Comparison of ENCODE assay signal across 30 mouse cellular contexts in the genomic region with DNA sequence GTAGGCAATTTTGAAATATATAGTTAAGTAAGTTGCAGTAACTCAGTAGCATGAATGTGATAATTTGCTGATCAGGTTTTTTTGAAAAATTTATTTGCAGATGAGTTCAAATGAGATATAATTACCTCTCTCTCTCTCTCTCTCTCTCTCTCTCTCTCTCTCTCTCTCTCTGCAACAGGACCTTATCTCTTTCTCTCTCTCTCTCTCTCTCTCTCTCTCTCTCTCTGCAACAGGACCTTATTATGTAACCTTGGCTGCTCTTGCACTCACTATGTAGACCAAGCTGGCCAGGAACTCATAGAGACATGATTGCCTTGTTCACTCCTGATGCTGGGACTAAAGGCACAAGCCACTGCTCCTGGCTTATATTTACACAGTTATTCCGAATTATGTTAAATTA. TPM values are rescaled to one million over a fixed set of nuclear protein-coding genes. Genes with fewer than 3 reads are reported as not detected.
"Had no signal": no experiment of that assay in that cellular context is flagged by ENCODE, and none has a peak within 500 bp of the region (broad histone marks: within the 10 kb centered on the region; RNA-seq: fewer than 3 reads in every experiment).

No protein-coding gene starts in this region.

- H3K27ac ChIP-seq: embryonic facial prominence, embryonic 10.5 days; embryonic facial prominence, embryonic 12.5 days; embryonic facial prominence, embryonic 13.5 days; embryonic facial prominence, embryonic 15.5 days; forebrain, embryonic 10.5 days; forebrain, embryonic 12.5 days; forebrain, embryonic 13.5 days; forebrain, embryonic 15.5 days; heart, adult 2 months had no signal

- H3K36me3 ChIP-seq: embryonic facial prominence, embryonic 10.5 days; embryonic facial prominence, embryonic 12.5 days; embryonic facial prominence, embryonic 13.5 days; embryonic facial prominence, embryonic 15.5 days; forebrain, embryonic 10.5 days; forebrain, embryonic 12.5 days; forebrain, embryonic 15.5 days had no signal

- H3K4me2 ChIP-seq: embryonic facial prominence, embryonic 13.5 days; embryonic facial prominence, embryonic 15.5 days had no signal

- DNase-seq: cerebellum, adult 2 months; cerebellum, adult 8-10 months; cerebellum, adult 9-10 months; cerebellum, adult 9-11 months; cerebellum, postnatal 10 days; cerebellum, postnatal 14 days; cerebellum, postnatal 25 days; cerebellum, postnatal 36 days; embryo, embryonic 11 days; forebrain, postnatal 0 days; gastrocnemius, postnatal 10 days; gastrocnemius, postnatal 14 days; gastrocnemius, postnatal 25 days; gastrocnemius, postnatal 36 days; heart, adult 11 months; heart, adult 18-20 months; heart, adult 2 months had no signal

- H3K27me3 ChIP-seq: embryonic facial prominence, embryonic 12.5 days; embryonic facial prominence, embryonic 15.5 days; forebrain, embryonic 12.5 days; forebrain, embryonic 13.5 days; forebrain, embryonic 15.5 days had no signal

- H3K4me3 ChIP-seq: embryonic facial prominence, embryonic 10.5 days; embryonic facial prominence, embryonic 12.5 days; embryonic facial prominence, embryonic 13.5 days; embryonic facial prominence, embryonic 15.5 days; erythroblast, embryonic 14.5 days; forebrain, embryonic 12.5 days; forebrain, embryonic 13.5 days; forebrain, embryonic 15.5 days; heart, adult 2 months had no signal

- ATAC-seq: forebrain, embryonic 13.5 days; forebrain, embryonic 14.5 days; forebrain, embryonic 15.5 days; forebrain, embryonic 16.5 days; forebrain, postnatal 0 days had no signal

- H3K9me3 ChIP-seq: embryonic facial prominence, embryonic 10.5 days; embryonic facial prominence, embryonic 12.5 days; embryonic facial prominence, embryonic 13.5 days; embryonic facial prominence, embryonic 15.5 days; forebrain, embryonic 10.5 days; forebrain, embryonic 12.5 days; forebrain, embryonic 13.5 days; forebrain, embryonic 15.5 days had no signal

- H3K9ac ChIP-seq: embryonic facial prominence, embryonic 12.5 days; embryonic facial prominence, embryonic 13.5 days; embryonic facial prominence, embryonic 15.5 days; forebrain, embryonic 12.5 days; forebrain, embryonic 13.5 days; forebrain, embryonic 15.5 days; forebrain, postnatal 0 days had no signal

RNA-seq across cellular contexts. Expression of a gene that starts 53.0 kb away (rescaled TPM):
- total RNA-seq: gastrocnemius, postnatal 14 days; heart, adult 18-20 months; heart, adult 2 months; heart, adult 8-10 months had no signal
- polyA plus RNA-seq: cerebellum, adult 2 months; forebrain, embryonic 12.5 days; forebrain, embryonic 13.5 days; forebrain, embryonic 14.5 days; forebrain, embryonic 15.5 days; forebrain, embryonic 16.5 days; frontal cortex, adult 2 months had no signal
